Mouse (Mus musculus) forebrain, embryonic 14.5 days (tissue): ENCODE results near the gene Apoc2. TPM values are rescaled to one million over a fixed set of nuclear protein-coding genes. Genes with fewer than 3 reads are reported as not detected.

Source experiments
- ATAC-seq: fragments of 200-750 bp; cut with Nextera tagmentation; 2 replicates; pipeline ENCODE4 v1.8.0; 2017; ENCODE audit warnings: mild to moderate bottlenecking, moderate library complexity
- DNase-seq: peaks from one replicate; pipeline ENCODE4 v3.0.0-alpha.2; 2015; ENCODE audit warnings: low spot score
- H3K27ac ChIP-seq: fragments of 300-500 bp; sonication (generic); 2 replicates; pipeline ENCODE4 v1.5.1; 2014; ENCODE audit warnings: low read depth, mild to moderate bottlenecking, control low read depth, low read length, moderate library complexity
- H3K27me3 ChIP-seq: fragments of 300-500 bp; sonication (generic); replicated peaks from 2 replicates; pipeline ENCODE4 v1.6.1; 2014; ENCODE audit warnings: low read length, control low read depth, mixed read lengths; ENCODE audit not compliant: control insufficient read depth, insufficient read depth
- H3K36me3 ChIP-seq: fragments of 300-500 bp; sonication (generic); 2 replicates; pipeline ENCODE4 v1.6.1; 2014; ENCODE audit warnings: low read length, control low read depth; ENCODE audit not compliant: control insufficient read depth, insufficient read depth
- H3K4me1 ChIP-seq: fragments of 300-500 bp; sonication (generic); 2 replicates; pipeline ENCODE4 v1.6.1; 2014; ENCODE audit warnings: antibody characterized with exemption, low read length, control low read depth; ENCODE audit not compliant: control insufficient read depth, insufficient read depth
- H3K4me2 ChIP-seq: fragments of 300-500 bp; sonication (generic); 2 replicates; pipeline ENCODE4 v1.6.1; 2014; ENCODE audit warnings: mild to moderate bottlenecking, control low read depth, low read length
- H3K4me3 ChIP-seq: fragments of 300-500 bp; sonication (generic); 2 replicates; pipeline ENCODE4 v1.5.1; 2014; ENCODE audit warnings: low read depth, low read length, control low read depth
- H3K9ac ChIP-seq: fragments of 300-500 bp; sonication (generic); 2 replicates; pipeline ENCODE4 v1.6.1; 2014; ENCODE audit warnings: mild to moderate bottlenecking, low read length, control low read depth, moderate library complexity
- H3K9me3 ChIP-seq: fragments of 300-500 bp; sonication (generic); replicated peaks from 2 replicates; pipeline ENCODE4 v1.6.1; 2016; ENCODE audit warnings: low read length, control low read depth, mixed read lengths; ENCODE audit not compliant: control insufficient read depth
- WGBS: fragments of 180-500 bp; shearing (Covaris S2); extraction: QIAGEN DNeasy Blood & Tissue Kit; methylation state at CpG from one replicate; pipeline ENCODE4 v1.1.7; 2014; 5-methylcytosine and 5-hydroxymethylcytosine counted together
- polyA plus RNA-seq: library from polyadenylated mRNA; unstranded; fragments of >200 nt; fragmentation: Nextera tagmentation; extraction: Ambion mirVana; gene quantifications from 2 replicates; pipeline ENCODE4 v1.2.1, GENCODE M21; 2014

Apoc2 gene
- polyA plus RNA-seq, 1 experiment from 2014 or later: not detected

DNA sequence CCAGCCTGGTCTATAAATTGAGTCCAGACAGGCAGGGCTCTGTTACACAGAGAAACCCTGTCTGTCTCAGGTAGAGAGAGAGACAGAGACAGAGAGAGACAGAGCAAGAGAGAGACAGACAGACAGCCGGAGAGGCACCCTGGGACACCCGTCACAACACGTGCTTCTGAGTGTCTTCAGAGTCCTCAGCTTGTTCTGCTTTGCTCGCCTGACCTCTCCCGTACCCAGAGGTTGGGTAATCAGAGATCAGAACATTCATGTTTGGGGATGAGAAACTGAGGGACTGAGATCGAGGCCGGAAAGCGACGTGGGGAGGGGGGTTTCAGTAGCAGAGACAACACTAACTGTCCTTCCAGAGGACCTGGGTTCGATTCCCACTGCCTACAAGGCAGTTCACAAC is 1.9 kb downstream of the Apoc2 start:
- Histone ChIP-seq H3K4me2 (no peak overlapping the region), H3K9ac (no peak overlapping the region), H3K27ac (no peak overlapping the region), H3K27me3 (no peaks in the 10 kb centered on the region), H3K36me3 (no peaks in the 10 kb centered on the region), H3K4me1 (no peaks in the 10 kb centered on the region), H3K4me3 (no peak overlapping the region), H3K9me3 (no peaks in the 10 kb centered on the region)
- WGBS: 89% methylated on average over 10 of the region's 10 CpGs
- DNase-seq (no peak), ATAC-seq (no peak)

DNA sequence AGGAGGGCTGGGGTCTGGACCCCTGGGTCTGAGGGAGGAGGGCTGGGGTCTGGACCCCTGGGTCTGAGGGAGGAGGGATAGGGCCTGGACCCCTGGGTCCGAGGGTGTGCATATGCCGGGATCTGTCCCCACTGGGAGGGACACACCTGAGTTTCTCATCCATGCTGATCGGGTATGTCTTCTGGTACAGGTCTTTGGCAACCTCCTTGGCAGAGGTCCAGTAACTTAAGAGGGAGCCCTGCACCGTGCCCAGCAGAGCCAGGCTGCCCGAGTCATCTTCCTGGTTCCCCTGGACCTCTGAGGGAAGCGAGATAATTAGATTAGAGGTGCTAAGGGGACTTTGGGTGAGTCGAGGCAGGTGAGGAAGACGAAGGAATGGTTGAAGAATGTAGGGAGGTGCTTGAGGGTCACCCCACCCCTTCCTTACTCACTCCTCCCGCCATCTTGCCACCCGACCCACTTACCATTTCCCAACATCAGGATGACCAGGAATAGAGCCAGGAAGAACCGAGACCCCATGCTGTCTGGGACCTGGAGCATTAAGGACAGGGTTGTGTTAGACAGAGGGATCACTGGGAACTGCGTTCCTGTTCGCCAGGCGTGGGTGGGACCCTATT is 4.5 kb downstream of the Apoc2 start:
- Histone ChIP-seq H3K9ac (no peak overlapping the region), H3K9me3 (no peaks in the 10 kb centered on the region), H3K4me1 (no peaks in the 10 kb centered on the region), H3K27ac (no peak overlapping the region), H3K4me3 (no peak overlapping the region), H3K27me3 (no peaks in the 10 kb centered on the region), H3K4me2 (no peak overlapping the region), H3K36me3 (no peaks in the 10 kb centered on the region)
- WGBS: 71% methylated on average over 14 of the region's 14 CpGs
- ATAC-seq (no peak), DNase-seq (no peak)

DNA sequence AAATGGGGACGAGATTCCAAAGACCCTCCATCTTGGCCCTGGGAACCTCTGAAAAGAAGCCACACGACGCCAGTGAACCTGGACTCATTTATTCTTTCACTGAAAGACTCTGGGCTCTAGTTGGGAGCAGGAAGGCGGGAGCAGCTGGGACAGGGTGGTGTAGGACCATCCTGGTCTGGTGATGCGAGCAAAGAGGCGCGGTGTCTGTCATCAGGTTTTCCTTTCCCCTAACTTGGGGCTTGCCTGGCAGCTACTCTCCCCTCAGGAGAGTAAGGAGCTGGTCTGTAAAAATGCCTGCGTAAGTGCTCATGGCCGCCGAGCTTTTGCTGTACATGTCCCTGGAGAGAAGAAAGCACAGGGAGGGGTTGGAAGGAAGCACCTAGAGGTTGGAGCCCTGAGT is 6.2 kb downstream of the Apoc2 start:
- H3K36me3 ChIP-seq: no peaks in the 10 kb centered on the region
- DNase-seq (no peak), ATAC-seq (no peak)
- H3K4me3 ChIP-seq: no peak overlapping the region
- H3K9me3 ChIP-seq: no peaks in the 10 kb centered on the region
- H3K27me3 ChIP-seq: no peaks in the 10 kb centered on the region
- H3K4me1 ChIP-seq: no peaks in the 10 kb centered on the region
- 69% methylated on average over 10 of the region's 10 CpGs for whole genome bisulfite sequencing
- no peak overlapping the region for H3K27ac ChIP-seq
- no peak overlapping the region for H3K9ac ChIP-seq
- H3K4me2 ChIP-seq: no peak overlapping the region

DNA sequence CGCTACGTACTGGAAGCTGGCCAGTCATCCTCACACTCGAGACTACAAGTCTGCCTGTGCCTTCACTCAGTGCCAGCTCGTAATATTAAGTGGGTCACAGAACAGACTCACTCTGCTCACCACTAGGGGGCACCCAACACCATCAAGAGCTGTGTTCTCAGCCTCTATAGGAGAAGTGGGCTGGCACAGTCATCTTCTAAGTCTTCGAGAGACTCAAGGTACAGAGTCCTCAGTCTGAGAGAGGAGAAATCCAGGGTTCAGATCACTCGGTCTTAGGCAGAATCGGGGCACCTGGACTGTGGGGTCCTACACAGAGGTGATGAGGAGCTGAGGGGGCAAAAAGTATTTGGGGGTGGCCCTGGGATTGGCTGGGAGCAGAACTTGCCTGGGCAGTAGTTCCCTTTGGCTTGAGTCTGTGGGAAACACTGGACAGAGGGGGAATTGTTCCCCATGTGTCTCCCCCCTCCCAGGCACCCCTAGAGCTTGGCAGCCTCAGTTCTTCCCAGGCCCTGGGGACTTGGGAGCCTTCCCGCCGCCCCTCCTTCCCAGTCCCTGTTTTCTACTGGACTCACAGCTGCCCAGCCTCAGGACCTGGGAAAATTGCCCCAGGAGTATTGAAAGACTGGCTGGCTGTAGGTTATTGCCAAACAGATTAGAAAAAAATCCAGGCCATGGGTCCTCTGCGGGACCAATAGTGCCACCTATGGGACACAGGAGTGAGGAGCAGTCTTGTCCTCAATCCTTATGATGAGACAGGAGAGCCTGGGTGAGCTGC is 8.6 kb downstream of the Apoc2 start:
- H3K4me3 ChIP-seq: no peak overlapping the region
- ATAC-seq: peak; percentile 70
- no peak overlapping the region for H3K9ac ChIP-seq

DNA sequence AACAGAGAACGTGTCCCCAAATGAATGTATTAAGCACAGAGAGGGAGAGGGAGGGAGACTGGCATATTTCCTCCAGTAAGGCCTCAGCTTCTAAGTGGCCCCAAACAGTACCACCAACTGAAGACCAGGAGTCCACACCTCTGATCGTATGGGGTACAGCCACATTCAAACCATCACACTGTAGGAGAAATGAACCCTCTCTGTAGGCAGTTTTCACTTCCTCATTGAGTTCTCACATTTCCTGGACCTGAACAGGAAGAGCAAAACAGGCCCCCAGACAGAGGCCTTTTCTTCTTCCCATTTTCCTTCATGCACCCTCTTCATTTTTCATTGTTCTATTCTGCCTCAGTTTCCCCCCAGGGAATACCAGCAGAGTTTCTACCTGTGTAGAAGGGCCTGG is 10.3 kb downstream of the Apoc2 start:
- Histone ChIP-seq H3K4me1 (peaks cover 12% of the 10 kb centered on the region), H3K4me3 (no peak overlapping the region), H3K27ac (no peak overlapping the region), H3K9me3 (no peaks in the 10 kb centered on the region), H3K27me3 (no peaks in the 10 kb centered on the region), H3K9ac (no peak overlapping the region), H3K4me2 (no peak overlapping the region), H3K36me3 (0 out of 2 replicates have a peak, but pooled peaks cover 3% of the 10 kb centered on the region)
- 75% methylated on average over 2 of the region's 2 CpGs for WGBS
- no peak for ATAC-seq
- DNase-seq: no peak

More for the DNA sequence above, 8.6 kb downstream of the Apoc2 start:
- 8% methylated on average over 10 of the region's 10 CpGs for WGBS
- Histone ChIP-seq H3K27ac (0 out of 2 replicates have a peak overlapping the region, but pooled peaks have one; percentile 35), H3K4me1 (peaks cover 4% of the 10 kb centered on the region), H3K4me2 (no peak overlapping the region), H3K27me3 (no peaks in the 10 kb centered on the region), H3K36me3 (no peaks in the 10 kb centered on the region), H3K9me3 (no peaks in the 10 kb centered on the region)
- DNase-seq: peak; percentile 96

DNA sequence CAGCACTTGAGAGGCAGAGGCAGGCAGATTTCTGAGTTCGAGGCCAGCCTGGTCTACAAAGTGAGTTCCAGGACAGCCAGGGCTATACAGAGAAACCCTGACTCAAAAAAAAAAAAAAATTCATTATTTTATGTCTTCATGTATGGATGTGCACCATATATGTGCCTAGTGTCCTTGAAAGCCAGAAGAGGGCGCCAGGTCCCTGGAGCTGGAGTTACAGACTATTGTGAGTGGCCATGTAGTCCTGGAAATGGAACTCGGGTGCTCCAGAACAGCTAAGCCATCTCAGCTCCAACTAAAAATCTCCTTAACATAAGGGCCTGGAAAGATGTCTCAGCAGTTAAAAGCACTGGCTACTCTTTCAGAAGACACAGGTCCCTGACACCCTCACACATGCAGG is 11.0 kb downstream of the Apoc2 start:
- DNase-seq (no peak), ATAC-seq (no peak)
- Histone ChIP-seq H3K4me2 (no peak overlapping the region), H3K27ac (no peak overlapping the region), H3K36me3 (0 out of 2 replicates have a peak, but pooled peaks cover 8% of the 10 kb centered on the region), H3K9me3 (no peaks in the 10 kb centered on the region), H3K4me1 (peaks cover 12% of the 10 kb centered on the region), H3K4me3 (no peak overlapping the region), H3K9ac (no peak overlapping the region), H3K27me3 (no peaks in the 10 kb centered on the region)
- WGBS: 70% methylated on average over 3 of the region's 3 CpGs

DNA sequence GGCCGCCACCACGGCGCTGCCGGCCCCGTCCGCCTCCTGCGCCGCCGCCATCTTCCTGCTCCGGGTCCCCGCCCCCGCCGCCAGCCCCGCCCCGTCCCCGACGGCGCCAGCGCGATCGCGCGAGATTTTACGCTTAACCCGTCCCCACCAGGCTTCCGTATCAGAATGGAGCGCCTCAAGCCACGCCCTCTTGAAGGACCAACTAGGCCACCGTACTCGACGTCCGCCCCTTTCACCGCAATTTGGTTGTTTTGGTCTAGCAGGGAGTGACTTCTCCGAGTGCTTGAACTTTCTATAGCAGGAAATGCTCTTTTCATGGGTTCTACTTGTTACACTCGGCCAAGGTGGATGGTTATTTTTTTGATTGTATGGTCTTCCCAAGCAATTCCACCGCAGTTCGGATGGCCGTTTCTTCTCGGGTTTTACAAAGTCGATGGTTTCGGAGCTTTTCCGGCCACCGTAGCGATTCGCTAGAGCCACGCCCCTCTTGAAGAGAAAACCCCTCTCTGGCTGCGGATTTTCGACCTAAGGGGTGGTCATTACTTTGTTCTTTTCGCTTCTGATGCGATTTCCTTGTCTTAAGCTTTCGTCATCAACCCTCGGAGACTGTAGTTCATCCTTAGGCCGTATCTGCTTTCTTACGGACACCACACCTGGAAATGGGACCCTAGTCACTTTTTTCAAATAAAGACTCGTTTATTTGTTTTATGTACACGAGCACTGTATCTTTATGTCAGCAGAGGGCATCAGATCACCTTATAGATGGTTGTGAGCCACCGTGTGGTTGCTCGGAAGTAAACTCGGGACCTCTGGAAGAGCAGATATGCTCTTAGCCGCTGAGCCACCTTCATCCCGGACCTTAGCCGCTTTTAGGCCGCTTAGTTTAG is 12.5 kb downstream of the Apoc2 start, which contains the start of gene Clptm1:
Gene Clptm1, minus strand, starts transcription at position 79 of the 887 bp plus-strand sequence.
- H3K27ac ChIP-seq: peak within 1 kb of the TSS; percentile 84
- H3K36me3 ChIP-seq: peaks cover 15% of the 10 kb centered on the region
- H3K4me1 ChIP-seq: peaks cover 12% of the 10 kb centered on the region
- peak; percentile 90 for ATAC-seq
- DNase-seq: peak; percentile 99
- under 1% methylated on average over 62 of the region's 63 CpGs for WGBS
- peak within 1 kb of the TSS; percentile 100 for H3K4me3 ChIP-seq
- peak within 1 kb of the TSS; percentile 98 for H3K9ac ChIP-seq
- H3K27me3 ChIP-seq: no peaks in the 10 kb centered on the region
- H3K4me2 ChIP-seq: peak within 1 kb of the TSS; percentile 92
- no peaks in the 10 kb centered on the region for H3K9me3 ChIP-seq

DNA sequence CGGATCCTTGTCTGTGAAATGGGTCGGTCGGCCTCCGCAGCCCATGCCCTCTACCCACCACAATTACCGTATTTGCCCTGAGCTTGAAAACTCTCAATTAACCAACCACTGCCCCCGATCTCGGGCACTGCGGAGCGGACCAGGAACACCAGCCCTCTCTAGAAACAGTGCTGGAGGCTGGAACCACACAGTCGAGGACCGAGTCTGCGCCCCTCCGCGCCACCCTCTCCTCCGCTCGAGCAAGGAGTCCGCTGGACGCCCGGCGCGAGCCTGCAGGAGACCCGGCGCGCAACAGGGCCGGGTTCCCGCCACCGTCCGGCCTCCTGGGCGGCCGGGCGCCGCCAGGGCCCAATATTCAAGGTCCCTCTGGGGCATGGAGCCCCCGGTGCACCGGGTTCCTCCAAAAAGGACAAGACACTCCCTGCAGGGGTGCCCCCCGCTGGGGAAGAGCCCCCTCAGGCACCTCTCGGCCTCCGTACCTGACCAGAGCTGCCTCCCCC is 13.2 kb downstream of the Apoc2 start:
- Histone ChIP-seq H3K9ac (peak overlapping the region; percentile 98), H3K4me2 (peak overlapping the region; percentile 92), H3K27ac (peak overlapping the region; percentile 58; the same call in 1 of the 2 replicates), H3K4me3 (peak overlapping the region; percentile 100), H3K9me3 (no peaks in the 10 kb centered on the region), H3K27me3 (no peaks in the 10 kb centered on the region), H3K36me3 (peaks cover 22% of the 10 kb centered on the region), H3K4me1 (peaks cover 12% of the 10 kb centered on the region)
- ATAC-seq: peak; percentile 52; the same call in 1 of the 2 replicates
- under 1% methylated on average over 37 of the region's 37 CpGs for WGBS
- DNase-seq: no peak
